Mouse (Mus musculus): ENCODE data around the gene Magohb. TPM values are rescaled to one million over a fixed set of nuclear protein-coding genes. Genes with fewer than 3 reads are reported as not detected.
"Not testable (repeated sequence)": the region's sequence is repeated elsewhere in the genome, so short reads cannot be mapped to it uniquely, and the experiment has no call there.

Gene Magohb
- 1 to 10 TPM; 7.4 to 7.7 TPM for total RNA-seq (2021)

- intact Hi-C loops (cut with DNase I): loop anchor here (5.0 to 10.0 kb wide), 2 partner anchors 94 to 1812 kb away; partner anchors contain the start of genes Smim10l1 and Ybx3
- DNase-seq (ENCODE audit: low spot score): peak; percentile 55
These were observed at the start of gene Magohb for GRCm38 (mm10) chr6:131292991-131293788. Gene Magohb, minus strand, starts transcription at chr6:131293244.

GRCm38 (mm10) chr6:131340082-131340481 lies 47.0 kb upstream of the Magohb start:
- no peak for DNase-seq (ENCODE audit: low spot score)
- intact Hi-C loops (cut with DNase I): no loop called here

GRCm38 (mm10) chr6:131339309-131339708 lies 46.3 kb upstream of the Magohb start:
- intact Hi-C loops (cut with DNase I): no loop called here
- no peak for DNase-seq (ENCODE audit: low spot score)

- intact Hi-C loops (cut with DNase I): no loop called here
These were observed 45.7 kb upstream of the Magohb start for GRCm38 (mm10) chr6:131338787-131339186.

GRCm38 (mm10) chr6:131327076-131327475 lies 34.0 kb upstream of the Magohb start:
- intact Hi-C loops (cut with DNase I): no loop called here
- DNase-seq (ENCODE audit: low spot score): no peak

More at GRCm38 (mm10) chr6:131338787-131339186, 45.7 kb upstream of the Magohb start:
- DNase-seq (ENCODE audit: low spot score): no peak

GRCm38 (mm10) chr6:131321854-131322639 lies 29.0 kb upstream of the Magohb start:
- no peak for DNase-seq (ENCODE audit: low spot score)
- intact Hi-C loops (cut with DNase I): no loop called here

- no peak for DNase-seq (ENCODE audit: low spot score)
- intact Hi-C loops (cut with DNase I): no loop called here
These were observed 23.4 kb upstream of the Magohb start for GRCm38 (mm10) chr6:131316155-131317101.

- intact Hi-C loops (cut with DNase I): no loop called here
- DNase-seq (ENCODE audit: low spot score): no peak
These were observed 15.0 kb upstream of the Magohb start for GRCm38 (mm10) chr6:131308031-131308430.

GRCm38 (mm10) chr6:131304776-131305175 lies 11.7 kb upstream of the Magohb start:
- no peak for DNase-seq (ENCODE audit: low spot score)
- intact Hi-C loops (cut with DNase I): no loop called here

GRCm38 (mm10) chr6:131298531-131298930 lies 5.5 kb upstream of the Magohb start:
- DNase-seq (ENCODE audit: low spot score): no peak
- intact Hi-C loops (cut with DNase I): loop anchor here (10.0 kb wide), 1 partner anchor 1806 kb away; the partner anchor contains the start of gene Smim10l1

- intact Hi-C loops (cut with DNase I): loop anchor here (5.0 to 10.0 kb wide), 2 partner anchors 93 to 1810 kb away; partner anchors contain the start of genes Smim10l1 and Ybx3
- no peak for DNase-seq (ENCODE audit: low spot score)
These were observed 1.5 kb upstream of the Magohb start for GRCm38 (mm10) chr6:131294435-131295112.

- DNase-seq (ENCODE audit: low spot score): no peak
- intact Hi-C loops (cut with DNase I): loop anchor here (5.0 to 10.0 kb wide), 2 partner anchors 93 to 1811 kb away; partner anchors contain the start of genes Smim10l1 and Ybx3
These were observed 872 bp upstream of the Magohb start for GRCm38 (mm10) chr6:131293916-131294315.

GRCm38 (mm10) chr6:131292276-131292990 lies 611 bp downstream of the Magohb start:
- no peak for DNase-seq (ENCODE audit: low spot score)
- intact Hi-C loops (cut with DNase I): loop anchor here (5.0 to 10.0 kb wide), 2 partner anchors 95 to 1812 kb away; partner anchors contain the start of genes Smim10l1 and Ybx3

GRCm38 (mm10) chr6:131290430-131290829 lies 2.6 kb downstream of the Magohb start:
- no peak for DNase-seq (ENCODE audit: low spot score)
- intact Hi-C loops (cut with DNase I): loop anchor here (5.0 to 10.0 kb wide), 2 partner anchors 97 to 1814 kb away; partner anchors contain the start of genes Smim10l1 and Ybx3

GRCm38 (mm10) chr6:131278160-131278559 lies 14.9 kb downstream of the Magohb start:
- DNase-seq (ENCODE audit: low spot score); intact Hi-C loops (cut with DNase I): not testable (repeated sequence)

GRCm38 (mm10) chr6:131276659-131277058 lies 16.4 kb downstream of the Magohb start:
- no peak for DNase-seq (ENCODE audit: low spot score)
- intact Hi-C loops (cut with DNase I): no loop called here

GRCm38 (mm10) chr6:131272311-131272710 lies 20.7 kb downstream of the Magohb start:
- intact Hi-C loops (cut with DNase I): no loop called here
- no peak for DNase-seq (ENCODE audit: low spot score)

- no peak for DNase-seq (ENCODE audit: low spot score)
- intact Hi-C loops (cut with DNase I): no loop called here
These were observed 22.7 kb downstream of the Magohb start for GRCm38 (mm10) chr6:131270312-131270711.
